Mouse (Mus musculus) natural killer cell, adult 2 months (primary cell): ENCODE measurements around the gene Slc45a2.

ENCODE experiments used
- DNase-seq, 2 experiments: peaks; one replicate each; pipeline ENCODE4 v3.0.0; 2022; ENCODE audit warnings: low spot score in 2 of 2

The Slc45a2 gene

GRCm38 (mm10) chr15:11066299-11066698 is 65.8 kb downstream of the Slc45a2 start:
- no peak for DNase-seq

- DNase-seq, result no peak
Measured at GRCm38 (mm10) chr15:11067891-11068290, 67.4 kb downstream of the Slc45a2 start.

- DNase-seq, result no peak
Measured at GRCm38 (mm10) chr15:11075726-11076361, 75.3 kb downstream of the Slc45a2 start.
